Mouse (Mus musculus): ENCODE results near the gene G530012D18Rik. TPM values are rescaled to one million over a fixed set of nuclear protein-coding genes. Genes with fewer than 3 reads are reported as not detected.
"Not testable (repeated sequence)": the region's sequence is repeated elsewhere in the genome, so short reads cannot be mapped to it uniquely, and the experiment has no call there.

G530012D18Rik gene
- total RNA-seq, 1 experiment: not detected

DNA sequence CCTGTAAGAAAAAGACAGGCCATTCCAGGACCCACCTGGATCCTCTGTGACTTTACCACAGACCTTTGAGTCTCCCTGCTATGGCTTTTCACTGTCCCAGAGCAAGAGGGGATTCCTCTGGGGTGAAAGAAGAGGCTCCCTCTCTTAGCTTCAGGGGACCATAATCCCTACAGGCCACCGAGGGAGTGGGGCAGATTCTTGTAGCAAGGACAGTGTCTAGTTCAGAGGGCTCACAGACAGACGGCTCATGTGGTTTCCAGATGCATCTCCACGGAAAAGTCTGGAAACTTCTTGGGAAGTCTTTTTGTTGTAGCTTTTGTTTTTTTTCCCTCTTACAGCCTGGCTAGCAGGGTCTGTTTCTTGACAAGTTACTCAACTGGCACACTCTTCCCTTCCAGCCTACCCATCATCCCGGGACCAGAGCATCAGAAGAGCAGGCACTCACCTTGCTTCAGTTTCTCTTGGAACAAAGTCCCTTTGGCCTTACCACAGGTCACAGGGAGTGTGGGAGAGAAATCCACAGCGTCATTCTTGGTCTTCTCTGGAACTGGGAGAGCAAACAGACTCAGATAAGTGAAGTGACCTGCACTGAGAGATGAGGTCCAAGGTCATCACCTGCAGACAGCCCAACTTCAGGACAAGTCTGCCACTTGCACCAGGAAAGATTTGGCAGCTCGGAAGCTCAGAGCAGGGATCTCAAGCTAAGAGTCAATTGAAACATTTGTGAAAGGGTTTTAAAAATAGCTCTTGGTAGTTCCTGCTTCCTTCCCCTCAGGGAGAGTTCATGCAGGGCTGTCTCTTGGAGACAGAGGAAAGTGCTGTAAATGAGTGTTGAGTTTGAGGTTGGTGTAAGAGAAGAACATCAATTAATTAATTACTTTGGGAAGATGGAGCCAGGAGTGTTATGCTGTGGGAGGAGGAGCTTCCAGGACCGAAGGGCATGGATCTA, 4.0 kb downstream of the G530012D18Rik start:
- H3K9ac ChIP-seq (ENCODE audit: insufficient read depth, low read depth, low read length, poor library complexity, severe bottlenecking); H3K9me3 ChIP-seq (ENCODE audit: control insufficient read depth, insufficient read depth, low read depth, low read length); DNase-seq (ENCODE audit: low read depth, low spot score); H3K36me3 ChIP-seq (ENCODE audit: control insufficient read depth, insufficient read depth, low read length, poor library complexity, severe bottlenecking); H3K27ac ChIP-seq (ENCODE audit: insufficient read depth, low read depth, low read length, poor library complexity, severe bottlenecking); H3K4me1 ChIP-seq (ENCODE audit: control insufficient read depth in 2 of 2, insufficient read depth in 2 of 2, low read length in 2 of 2, poor library complexity in 1 of 2); H3K4me3 ChIP-seq (ENCODE audit: insufficient read depth in 1 of 2, low read depth in 1 of 2, low read length in 2 of 2, poor library complexity in 1 of 2, severe bottlenecking in 1 of 2): not testable (repeated sequence)
- in situ Hi-C loops (cut with MboI; ENCODE audit: low sequenced_read_pairs in 2 of 2, unreplicated experiment in 2 of 2): loop anchor here in 1 of 2 experiments (25.0 kb wide), 1 partner anchor 158 kb away; no protein-coding TSS in a partner anchor

DNA sequence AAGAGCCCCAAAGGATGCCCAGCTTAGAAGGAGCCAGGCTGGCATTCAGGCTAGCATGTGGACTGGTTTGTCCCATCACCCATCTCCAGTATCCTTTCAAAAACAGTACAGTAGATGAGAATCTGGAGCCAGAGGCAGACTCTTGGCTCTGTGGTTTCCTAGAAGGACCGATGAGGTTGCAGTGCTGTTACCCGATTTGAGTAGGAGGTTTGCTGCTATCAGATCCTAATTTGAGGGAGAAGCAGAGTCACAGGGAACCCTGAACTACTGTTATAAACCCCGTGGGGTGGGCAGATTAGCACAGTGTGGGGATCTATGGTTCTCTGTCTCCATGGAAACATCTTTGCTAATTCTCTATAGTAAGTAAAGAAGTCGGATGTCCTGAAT, 4.7 kb downstream of the G530012D18Rik start:
- in situ Hi-C loops (cut with MboI; ENCODE audit: low sequenced_read_pairs in 2 of 2, unreplicated experiment in 2 of 2): loop anchor here in 1 of 2 experiments (25.0 kb wide), 1 partner anchor 157 kb away; no protein-coding TSS in a partner anchor
- H3K4me3 ChIP-seq (ENCODE audit: insufficient read depth in 1 of 2, low read depth in 1 of 2, low read length in 2 of 2, poor library complexity in 1 of 2, severe bottlenecking in 1 of 2); DNase-seq (ENCODE audit: low read depth, low spot score); H3K9me3 ChIP-seq (ENCODE audit: control insufficient read depth, insufficient read depth, low read depth, low read length); H3K9ac ChIP-seq (ENCODE audit: insufficient read depth, low read depth, low read length, poor library complexity, severe bottlenecking); H3K4me1 ChIP-seq (ENCODE audit: control insufficient read depth in 2 of 2, insufficient read depth in 2 of 2, low read length in 2 of 2, poor library complexity in 1 of 2); H3K27ac ChIP-seq (ENCODE audit: insufficient read depth, low read depth, low read length, poor library complexity, severe bottlenecking); H3K36me3 ChIP-seq (ENCODE audit: control insufficient read depth, insufficient read depth, low read length, poor library complexity, severe bottlenecking): not testable (repeated sequence)

DNA sequence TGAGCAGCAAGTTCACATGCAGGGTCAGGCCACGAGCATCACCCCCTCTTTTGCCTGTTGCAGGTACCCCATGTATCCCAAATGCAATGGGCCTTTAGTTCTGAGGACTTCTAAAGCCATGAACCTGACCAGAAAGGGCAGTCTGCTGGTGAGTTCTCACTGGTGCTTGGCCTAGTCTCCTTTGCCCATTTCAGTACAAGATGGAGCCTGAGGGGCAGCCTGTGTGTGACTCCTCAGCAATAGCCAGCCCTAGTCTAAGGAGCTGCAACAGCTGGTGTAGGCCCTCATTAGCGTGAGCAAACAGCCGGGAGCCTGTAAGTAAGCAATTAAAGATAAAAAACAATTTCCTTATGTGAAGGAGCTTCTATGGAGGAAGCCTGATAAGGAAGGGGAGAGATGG, 5.1 kb downstream of the G530012D18Rik start:
- not testable (repeated sequence) for H3K27ac ChIP-seq (ENCODE audit: insufficient read depth, low read depth, low read length, poor library complexity, severe bottlenecking); DNase-seq (ENCODE audit: low read depth, low spot score); H3K9ac ChIP-seq (ENCODE audit: insufficient read depth, low read depth, low read length, poor library complexity, severe bottlenecking); H3K4me1 ChIP-seq (ENCODE audit: control insufficient read depth in 2 of 2, insufficient read depth in 2 of 2, low read length in 2 of 2, poor library complexity in 1 of 2); H3K36me3 ChIP-seq (ENCODE audit: control insufficient read depth, insufficient read depth, low read length, poor library complexity, severe bottlenecking); H3K9me3 ChIP-seq (ENCODE audit: control insufficient read depth, insufficient read depth, low read depth, low read length); H3K4me3 ChIP-seq (ENCODE audit: insufficient read depth in 1 of 2, low read depth in 1 of 2, low read length in 2 of 2, poor library complexity in 1 of 2, severe bottlenecking in 1 of 2)
- in situ Hi-C loops (cut with MboI; ENCODE audit: low sequenced_read_pairs in 2 of 2, unreplicated experiment in 2 of 2): loop anchor here in 1 of 2 experiments (25.0 kb wide), 1 partner anchor 157 kb away; no protein-coding TSS in a partner anchor

DNA sequence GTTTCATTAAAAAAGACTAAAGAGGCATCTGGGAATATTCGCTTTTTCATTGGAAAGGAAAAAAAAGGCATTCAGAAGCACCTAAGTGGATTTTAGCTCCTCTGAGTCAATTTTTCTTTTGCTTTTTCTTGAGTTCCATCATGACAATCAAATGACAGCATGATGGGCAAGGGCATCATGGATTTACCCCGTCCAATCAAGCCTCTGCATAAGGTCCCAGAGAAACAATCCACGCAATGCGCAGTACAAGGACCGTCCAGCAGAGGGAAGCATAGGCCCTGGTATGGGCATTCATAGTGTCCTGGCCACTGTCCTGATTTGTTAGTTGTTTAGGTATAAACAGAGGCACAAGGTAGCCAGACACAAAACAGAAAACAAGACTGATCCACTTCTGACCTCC, 6.0 kb downstream of the G530012D18Rik start:
- DNase-seq (ENCODE audit: low read depth, low spot score); H3K4me1 ChIP-seq (ENCODE audit: control insufficient read depth in 2 of 2, insufficient read depth in 2 of 2, low read length in 2 of 2, poor library complexity in 1 of 2): not testable (repeated sequence)

DNA sequence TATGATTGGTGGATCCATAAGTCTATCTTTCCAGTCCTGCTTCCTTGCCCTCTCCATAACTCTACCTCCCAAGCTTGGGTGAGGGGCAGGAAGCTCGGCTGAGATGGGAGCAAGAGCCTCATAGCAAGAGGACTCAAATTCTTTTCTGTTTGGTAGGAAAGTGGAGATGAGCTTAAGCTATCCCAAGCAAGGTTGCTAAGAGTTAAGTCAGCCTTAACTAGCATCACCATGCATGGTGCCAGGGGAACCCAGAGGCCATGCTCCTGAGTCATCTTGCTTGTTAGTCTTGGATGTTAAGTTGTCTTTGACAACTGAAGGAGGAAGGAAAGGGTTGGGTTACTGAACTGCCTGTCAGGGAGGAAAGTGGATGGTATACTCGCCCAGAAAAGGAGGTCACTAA, 13.2 kb downstream of the G530012D18Rik start:
- DNase-seq (ENCODE audit: low read depth, low spot score); H3K9ac ChIP-seq (ENCODE audit: insufficient read depth, low read depth, low read length, poor library complexity, severe bottlenecking); H3K27ac ChIP-seq (ENCODE audit: insufficient read depth, low read depth, low read length, poor library complexity, severe bottlenecking); H3K9me3 ChIP-seq (ENCODE audit: control insufficient read depth, insufficient read depth, low read depth, low read length); H3K4me3 ChIP-seq (ENCODE audit: insufficient read depth in 1 of 2, low read depth in 1 of 2, low read length in 2 of 2, poor library complexity in 1 of 2, severe bottlenecking in 1 of 2); H3K36me3 ChIP-seq (ENCODE audit: control insufficient read depth, insufficient read depth, low read length, poor library complexity, severe bottlenecking); H3K4me1 ChIP-seq (ENCODE audit: control insufficient read depth in 2 of 2, insufficient read depth in 2 of 2, low read length in 2 of 2, poor library complexity in 1 of 2): not testable (repeated sequence)
- in situ Hi-C loops (cut with MboI; ENCODE audit: low sequenced_read_pairs in 2 of 2, unreplicated experiment in 2 of 2): loop anchor here in 1 of 2 experiments (25.0 kb wide), 1 partner anchor 149 kb away; no protein-coding TSS in a partner anchor

More for the DNA sequence above, 6.0 kb downstream of the G530012D18Rik start:
- H3K9me3 ChIP-seq (ENCODE audit: control insufficient read depth, insufficient read depth, low read depth, low read length); H3K9ac ChIP-seq (ENCODE audit: insufficient read depth, low read depth, low read length, poor library complexity, severe bottlenecking); H3K36me3 ChIP-seq (ENCODE audit: control insufficient read depth, insufficient read depth, low read length, poor library complexity, severe bottlenecking); H3K27ac ChIP-seq (ENCODE audit: insufficient read depth, low read depth, low read length, poor library complexity, severe bottlenecking); H3K4me3 ChIP-seq (ENCODE audit: insufficient read depth in 1 of 2, low read depth in 1 of 2, low read length in 2 of 2, poor library complexity in 1 of 2, severe bottlenecking in 1 of 2): not testable (repeated sequence)
- in situ Hi-C loops (cut with MboI; ENCODE audit: low sequenced_read_pairs in 2 of 2, unreplicated experiment in 2 of 2): loop anchor here in 1 of 2 experiments (25.0 kb wide), 1 partner anchor 156 kb away; no protein-coding TSS in a partner anchor

DNA sequence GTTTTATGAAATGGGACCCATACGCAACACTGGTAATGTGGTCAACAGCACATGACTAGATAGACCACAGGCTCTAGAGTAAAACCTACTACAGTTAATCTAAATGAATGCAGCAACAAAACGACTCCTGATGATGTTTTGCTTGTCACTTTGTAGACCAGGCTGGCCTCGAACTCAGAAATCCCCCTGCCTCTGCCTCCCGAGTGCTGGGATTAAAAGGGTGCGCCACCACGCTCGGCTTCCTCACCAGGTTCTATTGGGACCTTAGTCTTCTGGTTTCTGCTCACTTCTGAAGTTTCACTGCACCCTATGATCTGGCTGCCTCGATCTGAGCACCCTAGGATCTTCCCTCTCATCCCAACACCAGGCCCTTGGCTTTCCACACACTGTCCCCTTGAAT, 17.1 kb downstream of the G530012D18Rik start:
- not testable (repeated sequence) for H3K36me3 ChIP-seq (ENCODE audit: control insufficient read depth, insufficient read depth, low read length, poor library complexity, severe bottlenecking); H3K4me3 ChIP-seq (ENCODE audit: insufficient read depth in 1 of 2, low read depth in 1 of 2, low read length in 2 of 2, poor library complexity in 1 of 2, severe bottlenecking in 1 of 2); H3K27ac ChIP-seq (ENCODE audit: insufficient read depth, low read depth, low read length, poor library complexity, severe bottlenecking); DNase-seq (ENCODE audit: low read depth, low spot score); H3K4me1 ChIP-seq (ENCODE audit: control insufficient read depth in 2 of 2, insufficient read depth in 2 of 2, low read length in 2 of 2, poor library complexity in 1 of 2); H3K9me3 ChIP-seq (ENCODE audit: control insufficient read depth, insufficient read depth, low read depth, low read length); H3K9ac ChIP-seq (ENCODE audit: insufficient read depth, low read depth, low read length, poor library complexity, severe bottlenecking)
- in situ Hi-C loops (cut with MboI; ENCODE audit: low sequenced_read_pairs in 2 of 2, unreplicated experiment in 2 of 2): loop anchor here in 1 of 2 experiments (25.0 kb wide), 1 partner anchor 145 kb away; no protein-coding TSS in a partner anchor

DNA sequence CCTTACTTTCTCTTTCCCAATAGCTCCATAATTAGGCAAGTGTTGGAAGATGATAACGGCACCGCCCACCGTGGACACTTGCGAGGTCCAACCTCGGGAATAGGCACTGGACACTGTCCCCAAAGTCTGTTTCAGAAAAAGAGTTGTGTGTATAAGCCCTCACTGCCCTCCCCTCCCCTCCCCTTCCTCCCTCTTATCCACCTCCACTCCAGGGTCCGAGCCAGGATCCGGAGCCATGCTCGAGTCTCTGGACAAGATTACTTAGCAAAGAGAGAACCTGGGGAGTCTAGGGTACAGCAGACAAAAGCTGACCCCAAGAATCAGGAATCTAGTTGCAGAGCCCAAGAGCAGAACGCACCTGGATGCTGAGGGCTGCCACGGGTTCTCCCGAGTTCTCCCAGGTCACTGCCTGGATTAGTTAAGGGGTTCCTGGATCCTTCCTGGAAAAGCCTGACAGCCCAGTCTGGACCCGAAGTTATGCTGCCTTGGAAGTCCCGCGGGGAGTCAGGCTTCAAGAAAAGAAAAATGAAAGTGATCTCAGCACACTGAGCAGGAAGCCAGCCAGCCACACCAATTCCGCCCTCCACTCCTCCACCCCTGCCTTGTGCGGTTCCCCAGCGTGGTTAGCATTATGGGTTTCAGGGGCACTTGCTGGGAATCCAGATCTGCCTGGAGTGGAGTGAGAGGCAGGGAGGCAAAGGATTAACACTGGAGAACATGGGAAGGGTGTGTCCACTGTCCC, 23.0 kb downstream of the G530012D18Rik start, which contains the start of gene Sp110:
Gene Sp110 (minus strand): TSS at position 547 of the 742 bp plus-strand sequence.
- H3K36me3 ChIP-seq (ENCODE audit: control insufficient read depth, insufficient read depth, low read length, poor library complexity, severe bottlenecking); H3K4me1 ChIP-seq (ENCODE audit: control insufficient read depth in 2 of 2, insufficient read depth in 2 of 2, low read length in 2 of 2, poor library complexity in 1 of 2); H3K4me3 ChIP-seq (ENCODE audit: insufficient read depth in 1 of 2, low read depth in 1 of 2, low read length in 2 of 2, poor library complexity in 1 of 2, severe bottlenecking in 1 of 2); DNase-seq (ENCODE audit: low read depth, low spot score); H3K9ac ChIP-seq (ENCODE audit: insufficient read depth, low read depth, low read length, poor library complexity, severe bottlenecking); H3K27ac ChIP-seq (ENCODE audit: insufficient read depth, low read depth, low read length, poor library complexity, severe bottlenecking); H3K9me3 ChIP-seq (ENCODE audit: control insufficient read depth, insufficient read depth, low read depth, low read length): not testable (repeated sequence)
- in situ Hi-C loops (cut with MboI; ENCODE audit: low sequenced_read_pairs in 2 of 2, unreplicated experiment in 2 of 2): loop anchor here in 1 of 2 experiments (25.0 kb wide), 1 partner anchor 139 kb away; no protein-coding TSS in a partner anchor

DNA sequence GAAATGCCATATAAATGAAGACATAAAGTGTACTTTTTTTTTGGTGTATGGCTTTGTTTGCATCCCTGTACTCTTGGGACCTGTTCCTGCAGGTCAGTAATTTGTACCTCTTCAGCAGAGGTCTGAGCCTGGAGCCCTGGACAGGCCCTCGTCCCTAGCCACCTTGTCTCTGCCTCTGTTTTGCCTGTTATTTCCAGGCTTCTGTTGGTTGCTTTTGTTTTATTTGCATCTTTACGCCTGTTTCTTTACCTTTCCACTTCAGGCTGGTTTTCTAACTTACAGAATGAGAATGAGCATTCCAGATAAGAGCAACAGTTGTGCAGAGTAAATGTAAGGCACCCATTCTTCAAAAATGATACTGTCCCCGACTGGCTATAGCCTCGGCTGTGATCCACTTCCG, 24.6 kb downstream of the G530012D18Rik start, which contains the start of gene Sp140:
Gene Sp140 (plus strand): TSS at position 301 of the 400 bp plus-strand sequence.
- in situ Hi-C loops (cut with MboI; ENCODE audit: low sequenced_read_pairs in 2 of 2, unreplicated experiment in 2 of 2); H3K9ac ChIP-seq (ENCODE audit: insufficient read depth, low read depth, low read length, poor library complexity, severe bottlenecking); DNase-seq (ENCODE audit: low read depth, low spot score): not testable (repeated sequence)

More for the DNA sequence above, 24.6 kb downstream of the G530012D18Rik start, which contains the start of gene Sp140:
- not testable (repeated sequence) for H3K9me3 ChIP-seq (ENCODE audit: control insufficient read depth, insufficient read depth, low read depth, low read length); H3K36me3 ChIP-seq (ENCODE audit: control insufficient read depth, insufficient read depth, low read length, poor library complexity, severe bottlenecking); H3K4me3 ChIP-seq (ENCODE audit: insufficient read depth in 1 of 2, low read depth in 1 of 2, low read length in 2 of 2, poor library complexity in 1 of 2, severe bottlenecking in 1 of 2); H3K4me1 ChIP-seq (ENCODE audit: control insufficient read depth in 2 of 2, insufficient read depth in 2 of 2, low read length in 2 of 2, poor library complexity in 1 of 2); H3K27ac ChIP-seq (ENCODE audit: insufficient read depth, low read depth, low read length, poor library complexity, severe bottlenecking)
